Mouse (Mus musculus): Measurements from ENCODE around the gene Iqca.

DNA sequence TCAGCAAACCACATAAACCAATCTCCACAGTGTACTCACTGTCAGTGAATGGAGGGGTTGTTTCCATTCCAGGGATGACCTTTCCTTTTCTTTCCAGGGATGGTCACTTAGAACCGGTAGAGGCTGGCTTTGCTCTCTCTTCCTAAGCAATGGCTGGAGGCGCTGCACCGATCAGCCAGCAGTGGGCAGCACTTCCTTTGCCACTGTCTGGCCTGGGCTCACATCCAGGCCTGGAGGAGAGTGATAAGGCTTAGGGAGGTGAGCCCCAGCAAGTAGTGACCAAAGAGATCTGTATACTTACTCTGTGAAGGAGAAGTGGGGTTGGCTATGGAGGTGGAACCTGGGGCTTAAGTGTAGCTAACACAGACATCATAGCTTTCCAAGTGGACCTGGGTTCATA, 126.3 kb downstream of the Iqca start:
- TF ChIP-seq E2F4 (IDR thresholded peaks at IDR 0.05; ENCODE audit: insufficient read depth) (no peak), POLR2A (IDR thresholded peaks at IDR 0.05; ENCODE audit: insufficient read length, low read depth) (no peak), REST (IDR thresholded peaks at IDR 0.05; ENCODE audit: insufficient read depth, insufficient read length) (no peak), POLR2AphosphoS2 (IDR thresholded peaks at IDR 0.05; ENCODE audit: insufficient read length, low read depth) (no peak), TCF12 (IDR thresholded peaks at IDR 0.05; ENCODE audit: insufficient read depth, poor library complexity, severe bottlenecking) (no peak), SRF (IDR thresholded peaks at IDR 0.05; ENCODE audit: control insufficient read depth, insufficient read length, low read depth) (no peak), USF1 (IDR thresholded peaks at IDR 0.05; ENCODE audit: low read depth) (no peak), MAX (IDR thresholded peaks at IDR 0.05; ENCODE audit: low read depth) (no peak), MYOG (IDR thresholded peaks at IDR 0.05; ENCODE audit: control insufficient read depth in 1 of 3, insufficient read depth in 1 of 3, insufficient read length in 2 of 3, low read depth in 2 of 3) (no peak), CEBPB (IDR thresholded peaks at IDR 0.05; ENCODE audit: insufficient read depth, poor library complexity, severe bottlenecking) (no peak), TCF3 (IDR thresholded peaks at IDR 0.05; ENCODE audit: insufficient read length, low read depth) (no peak), MYOD1 (IDR thresholded peaks at IDR 0.05; ENCODE audit: control insufficient read depth in 1 of 3, insufficient read length in 2 of 3, low read depth in 2 of 3) (no peak)

Measured in myocyte (in vitro differentiated cells).